Mouse (Mus musculus) thymus, adult 18-20 months (tissue): ENCODE measurements around the gene Ino80d.

ENCODE experiments used
- DNase-seq, 2 experiments: peaks; one replicate each; pipeline ENCODE4 v3.0.0; 2022; ENCODE audit warnings: mixed read lengths in 2 of 2

The Ino80d gene

DNA sequence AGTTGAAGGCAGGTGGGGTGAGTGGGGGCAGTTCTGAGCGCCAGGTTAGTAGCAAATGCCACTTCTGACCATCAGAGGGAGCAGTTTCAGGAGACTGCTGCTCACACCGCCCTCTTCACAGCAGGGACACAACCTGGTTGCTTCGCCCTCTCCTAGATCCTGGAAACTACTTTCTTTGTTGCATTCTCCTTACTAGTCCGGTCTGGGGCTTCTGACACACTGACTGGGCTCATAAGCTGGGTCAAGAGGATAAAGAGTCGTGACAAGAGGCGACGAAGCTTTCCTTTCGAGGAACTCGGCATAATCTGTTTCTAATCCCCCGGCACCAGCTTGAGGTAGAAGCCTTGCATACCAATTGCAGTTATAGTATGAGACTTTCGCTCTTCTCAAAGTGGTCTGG, 129.9 kb downstream of the Ino80d start:
- DNase-seq: peak; percentile 3 to 5

DNA sequence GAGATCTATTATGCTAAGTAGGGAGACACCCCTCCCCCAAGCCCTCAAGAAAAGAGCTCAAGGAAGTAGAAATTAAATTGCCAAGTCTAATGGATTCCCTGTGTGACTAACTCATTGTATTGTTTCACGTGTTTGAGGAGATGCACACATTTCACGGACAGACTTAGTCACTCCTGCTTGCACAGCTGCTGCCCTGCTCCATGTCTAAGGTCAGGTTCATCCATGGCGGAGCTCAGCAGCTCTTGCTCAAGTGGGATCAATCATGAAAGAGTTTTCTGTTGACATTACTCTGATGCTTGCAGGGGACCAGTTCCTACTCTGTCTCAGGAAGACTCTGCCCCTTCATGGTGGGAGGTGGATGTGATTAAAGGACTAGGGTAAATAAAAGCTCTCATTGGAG, 137.7 kb downstream of the Ino80d start:
- no peak for DNase-seq

DNA sequence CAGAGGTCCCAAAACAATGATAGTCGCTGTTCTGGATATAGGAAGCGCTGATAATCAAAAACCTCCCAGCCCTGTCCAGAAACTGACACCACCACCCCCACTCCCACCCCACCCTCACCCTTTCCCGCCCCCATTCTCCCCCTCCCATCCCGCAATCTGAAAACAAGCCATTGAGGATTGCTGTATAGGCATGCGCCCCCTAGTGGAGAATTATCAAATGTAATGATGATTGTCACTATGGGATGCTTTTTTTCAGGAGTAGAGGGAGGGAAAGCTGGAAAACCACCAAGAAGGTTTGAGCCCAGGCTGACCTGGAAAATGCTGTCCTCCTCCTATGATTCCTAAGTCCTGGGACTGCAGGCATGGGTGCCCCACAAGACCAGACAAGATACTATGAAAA, 147.6 kb downstream of the Ino80d start:
- no peak for DNase-seq

DNA sequence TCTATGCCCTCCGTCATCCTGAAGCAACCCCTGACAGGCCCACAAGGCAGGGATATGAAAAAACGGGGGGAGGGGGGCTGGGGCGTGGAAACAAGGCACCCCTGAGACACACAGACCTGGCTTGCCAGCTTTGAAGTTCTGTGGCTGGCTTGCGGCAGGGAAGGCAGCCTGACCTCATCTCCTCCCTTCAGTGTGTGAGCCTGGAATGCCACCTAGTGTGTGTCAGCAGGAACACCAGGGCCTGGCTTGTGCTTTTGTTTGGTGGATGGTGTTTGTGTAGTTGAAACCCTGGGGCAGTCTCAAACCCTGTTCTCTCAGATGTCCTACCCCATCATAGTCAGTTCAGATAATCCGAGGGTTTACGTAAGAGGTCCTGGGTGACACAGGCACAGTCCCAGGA, 150.2 kb downstream of the Ino80d start:
- DNase-seq: peak in 1 of 2 experiments; percentile 3

DNA sequence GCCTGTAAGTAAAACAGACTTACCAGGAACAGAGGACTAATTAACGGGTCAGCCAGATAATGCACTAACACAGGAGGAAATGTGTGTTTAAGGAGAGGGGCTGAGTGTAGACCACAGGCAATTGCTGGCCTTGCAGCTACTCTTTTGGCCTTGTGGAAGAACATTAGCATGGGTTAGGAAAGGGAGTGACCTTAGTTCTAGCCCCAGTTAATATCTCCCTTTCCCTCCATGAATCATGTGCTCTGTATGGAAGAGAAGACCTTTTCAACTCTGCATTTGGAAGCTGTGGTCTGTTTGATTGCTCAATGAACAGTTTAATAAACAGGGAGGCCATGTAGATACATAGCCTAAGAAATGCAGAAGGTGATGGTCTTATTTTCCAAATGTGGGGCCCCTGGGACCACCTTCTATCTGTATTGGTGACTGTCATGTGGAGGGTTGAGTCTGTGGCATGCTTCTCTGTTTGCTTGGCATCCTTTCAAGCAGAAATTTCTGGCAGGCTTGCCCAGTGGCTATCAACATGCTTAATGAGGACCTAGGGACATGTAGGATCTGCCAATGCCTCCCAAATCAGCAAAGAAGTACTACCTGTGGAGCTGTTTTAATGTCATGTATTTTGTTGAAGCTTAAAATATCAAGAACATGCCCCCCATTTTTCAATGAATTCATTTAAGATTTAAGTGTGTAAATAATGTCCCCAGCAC, 157.4 kb downstream of the Ino80d start:
- no peak for DNase-seq

DNA sequence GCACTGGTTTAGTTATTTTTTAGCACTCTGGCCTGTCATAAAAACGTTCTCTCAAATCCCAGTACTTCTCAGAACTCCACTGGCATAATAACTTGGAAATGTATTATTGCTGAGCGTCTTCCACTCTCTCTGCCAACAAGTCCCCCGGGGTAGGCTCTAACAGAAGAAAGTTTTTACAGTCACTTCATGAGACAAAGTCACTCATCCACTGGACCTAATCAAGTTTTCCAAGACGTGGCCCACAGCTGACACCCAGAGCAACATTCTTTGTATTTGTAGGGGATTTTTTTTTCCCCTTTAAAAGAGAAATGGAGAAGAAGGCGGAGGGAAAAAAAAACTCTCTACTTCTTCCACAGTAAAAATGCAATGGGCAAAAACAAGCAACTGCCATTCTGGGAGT, 157.9 kb downstream of the Ino80d start:
- no peak for DNase-seq

DNA sequence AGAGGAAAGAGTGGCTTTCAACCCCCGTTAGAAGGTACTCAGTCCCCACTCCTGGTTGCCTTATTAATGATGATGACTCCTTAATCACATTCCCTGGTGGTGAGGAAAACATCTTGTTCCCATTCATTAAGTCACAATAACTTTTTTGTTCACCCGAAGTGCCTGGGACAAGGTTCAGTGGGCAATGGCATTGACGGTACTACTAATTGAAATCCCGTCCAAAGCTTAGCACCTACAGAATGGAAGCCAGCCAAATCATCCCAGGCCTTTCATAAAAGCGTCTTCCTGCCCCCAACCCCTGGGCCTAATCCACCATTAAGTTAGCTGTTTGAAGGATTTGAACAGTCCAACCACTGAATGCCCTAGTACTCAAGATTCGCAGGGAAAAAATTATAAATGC, 159.1 kb downstream of the Ino80d start:
- no peak for DNase-seq

DNA sequence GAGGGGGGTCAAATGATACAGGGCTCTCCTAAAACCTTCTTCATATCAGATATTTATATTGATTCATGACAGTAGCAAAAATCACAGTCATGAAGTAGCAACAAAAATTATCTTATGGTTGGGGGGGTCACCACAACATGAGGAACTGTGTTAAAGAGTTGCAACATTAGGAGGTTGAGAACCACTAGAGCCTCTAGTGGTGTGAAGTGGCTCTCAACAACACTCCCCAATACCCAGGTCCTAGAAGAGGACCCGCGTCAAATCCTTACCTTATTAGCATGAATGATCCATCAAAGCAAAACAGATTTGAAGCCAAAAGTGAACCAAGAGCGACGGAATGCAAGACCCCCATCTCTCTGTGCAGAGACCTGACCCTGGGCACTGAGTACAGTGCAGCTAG, 161.4 kb downstream of the Ino80d start:
- DNase-seq: no peak

DNA sequence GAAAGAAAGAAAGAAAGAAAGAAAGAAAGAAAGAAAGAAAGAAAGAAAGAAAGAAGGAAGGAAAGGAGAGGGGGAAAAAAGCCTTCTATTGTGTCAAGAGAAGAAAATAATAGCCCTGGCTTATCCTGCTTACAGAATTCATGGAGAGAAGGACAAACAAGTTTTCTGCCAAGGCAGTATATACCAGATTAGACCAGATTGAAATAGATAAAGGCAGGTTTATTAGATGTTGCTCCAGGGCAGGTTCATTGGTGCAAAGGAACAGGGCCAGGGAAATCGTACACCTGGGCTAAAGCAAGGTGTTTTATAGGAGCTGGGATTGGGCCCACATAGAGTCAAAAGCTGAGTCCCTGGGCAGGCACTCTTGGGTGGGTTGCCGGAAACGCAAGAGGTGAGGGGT, 162.1 kb downstream of the Ino80d start:
- no peak for DNase-seq

DNA sequence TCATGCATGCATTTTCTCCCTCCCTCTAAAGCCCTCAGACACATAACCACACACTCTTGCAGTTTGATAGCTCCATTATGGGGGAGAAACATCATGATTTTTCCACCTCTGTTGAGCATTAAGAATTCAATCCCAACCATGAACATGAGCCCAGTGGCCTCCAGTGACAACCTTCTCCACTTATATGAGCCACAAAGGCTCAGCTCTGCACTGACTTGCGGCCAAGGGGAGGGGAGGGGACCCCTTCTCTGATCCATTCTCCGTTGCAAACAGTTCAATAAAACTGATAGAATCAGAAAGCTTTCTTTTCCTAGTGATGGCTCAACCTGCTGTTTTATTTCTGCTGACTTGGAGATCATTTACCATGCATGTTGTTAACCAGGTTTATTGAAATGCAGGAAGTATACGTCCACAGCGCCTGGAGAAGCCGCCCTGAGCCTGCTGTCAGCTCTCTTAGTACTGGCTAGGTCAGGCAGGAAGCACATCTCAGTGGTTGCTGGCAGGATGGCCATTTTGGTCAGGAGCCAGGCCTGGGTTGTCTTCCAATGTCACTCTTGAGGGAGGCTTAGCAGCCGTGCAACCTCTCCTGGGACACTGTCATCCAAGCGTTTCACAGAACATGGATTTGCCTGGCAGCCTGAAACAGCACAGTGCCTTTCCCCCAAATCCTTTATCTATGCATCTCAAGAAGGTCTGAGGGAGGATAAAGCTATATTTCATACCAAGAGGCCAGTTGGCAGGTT, 163.2 kb downstream of the Ino80d start:
- DNase-seq: no peak

DNA sequence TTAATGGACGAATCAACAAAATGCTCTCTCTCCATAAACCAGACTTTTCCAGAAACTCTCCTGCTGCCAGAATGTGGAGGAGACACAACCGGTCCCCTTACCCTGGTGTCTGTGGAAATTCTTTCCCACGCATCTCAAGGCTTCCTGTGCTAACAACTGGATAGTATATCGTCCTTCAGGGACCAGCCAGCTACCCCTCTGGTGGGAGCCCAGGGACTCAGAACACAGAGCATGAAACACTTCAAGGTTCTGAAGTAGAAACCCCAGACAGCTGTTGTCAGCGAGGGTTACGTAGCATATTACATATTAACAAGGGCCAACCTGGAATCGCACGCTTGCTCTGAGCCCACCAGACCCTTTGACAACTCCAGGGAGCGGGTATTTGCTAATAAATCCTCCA, 163.9 kb downstream of the Ino80d start:
- no peak for DNase-seq

DNA sequence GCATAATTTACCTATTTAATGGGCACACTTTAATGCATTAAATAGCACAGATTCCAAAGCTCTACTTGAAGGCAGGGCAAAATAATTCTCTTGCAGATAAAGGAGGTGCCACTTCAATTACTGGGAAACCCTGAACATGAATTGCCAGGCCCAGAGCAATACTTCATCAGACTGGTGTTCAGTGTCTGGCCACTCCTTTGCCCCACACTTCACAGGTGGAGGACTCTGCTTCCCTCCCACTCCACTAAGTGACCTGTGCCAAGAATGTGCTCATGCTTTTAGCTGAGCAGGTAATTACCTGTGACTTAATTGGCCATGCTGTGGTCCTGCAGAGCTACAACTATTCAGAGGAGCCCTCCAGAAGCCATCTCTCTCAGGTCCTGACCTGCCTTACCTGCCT, 166.7 kb downstream of the Ino80d start:
- no peak for DNase-seq

DNA sequence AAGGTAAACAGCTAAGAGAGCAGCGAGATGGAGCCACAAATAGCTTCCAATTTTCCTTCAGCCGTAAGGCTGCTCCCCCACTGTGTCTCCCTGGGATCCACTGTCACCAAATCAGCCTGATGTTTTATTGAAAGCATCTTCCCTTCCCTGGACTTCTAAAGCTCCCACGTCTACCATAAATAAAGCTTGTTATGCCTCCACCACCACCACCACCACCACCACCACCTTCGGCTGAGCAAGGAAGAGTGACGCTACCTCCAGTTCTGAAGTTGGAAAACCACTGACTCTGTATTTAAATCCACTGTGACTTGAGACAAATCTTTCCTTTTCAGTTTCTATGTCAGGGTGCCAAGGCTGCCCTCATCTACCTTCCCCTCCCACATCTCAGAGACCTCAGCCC, 167.5 kb downstream of the Ino80d start:
- DNase-seq: no peak

DNA sequence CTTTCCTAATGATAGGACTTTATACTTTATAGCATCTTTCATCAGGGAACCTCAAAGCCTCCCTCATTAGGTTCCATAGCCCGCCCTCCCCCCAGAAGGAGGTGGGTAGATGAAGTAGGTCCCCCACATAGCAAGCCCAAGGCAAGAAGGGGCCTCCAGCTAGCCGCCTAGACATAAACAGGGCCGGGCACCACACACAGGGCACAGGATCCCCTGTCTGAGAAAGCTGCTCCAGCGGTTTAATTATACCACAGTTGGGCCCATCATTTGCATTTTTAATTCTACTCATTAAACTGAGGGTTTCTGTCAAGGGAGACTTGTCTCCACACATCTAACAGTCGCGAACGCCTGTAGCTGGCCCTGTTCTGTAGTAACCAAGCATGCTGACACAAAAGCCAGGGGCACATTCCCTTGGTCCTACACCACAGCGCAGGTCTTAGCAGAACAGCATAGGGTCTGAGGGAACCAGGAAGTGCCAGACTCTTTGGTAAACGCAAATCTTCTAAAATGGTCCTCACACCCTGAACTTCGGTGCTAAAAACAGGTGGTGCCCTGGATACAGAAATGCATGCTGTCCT, 179.6 kb downstream of the Ino80d start:
- DNase-seq: no peak

DNA sequence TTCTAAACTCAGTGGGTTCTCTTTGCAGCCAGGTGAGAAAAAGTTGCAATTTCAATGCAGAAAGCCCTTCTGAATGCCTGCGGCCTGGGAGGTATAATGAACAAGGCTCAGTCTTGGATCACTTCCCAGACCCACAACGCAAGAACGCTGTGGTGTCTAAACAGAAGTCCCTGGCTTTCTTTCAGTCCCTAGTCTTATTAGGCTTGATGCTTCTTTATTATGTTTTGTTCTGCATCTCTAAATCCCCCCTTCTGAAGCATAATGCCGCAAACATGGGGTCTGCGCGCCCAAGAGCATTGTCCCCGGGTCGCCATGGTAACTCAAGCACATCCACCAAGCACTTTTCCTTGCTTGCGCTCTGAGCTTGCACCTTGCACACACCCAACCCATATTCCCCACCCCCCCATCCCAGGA, 180.4 kb downstream of the Ino80d start:
- no peak for DNase-seq

DNA sequence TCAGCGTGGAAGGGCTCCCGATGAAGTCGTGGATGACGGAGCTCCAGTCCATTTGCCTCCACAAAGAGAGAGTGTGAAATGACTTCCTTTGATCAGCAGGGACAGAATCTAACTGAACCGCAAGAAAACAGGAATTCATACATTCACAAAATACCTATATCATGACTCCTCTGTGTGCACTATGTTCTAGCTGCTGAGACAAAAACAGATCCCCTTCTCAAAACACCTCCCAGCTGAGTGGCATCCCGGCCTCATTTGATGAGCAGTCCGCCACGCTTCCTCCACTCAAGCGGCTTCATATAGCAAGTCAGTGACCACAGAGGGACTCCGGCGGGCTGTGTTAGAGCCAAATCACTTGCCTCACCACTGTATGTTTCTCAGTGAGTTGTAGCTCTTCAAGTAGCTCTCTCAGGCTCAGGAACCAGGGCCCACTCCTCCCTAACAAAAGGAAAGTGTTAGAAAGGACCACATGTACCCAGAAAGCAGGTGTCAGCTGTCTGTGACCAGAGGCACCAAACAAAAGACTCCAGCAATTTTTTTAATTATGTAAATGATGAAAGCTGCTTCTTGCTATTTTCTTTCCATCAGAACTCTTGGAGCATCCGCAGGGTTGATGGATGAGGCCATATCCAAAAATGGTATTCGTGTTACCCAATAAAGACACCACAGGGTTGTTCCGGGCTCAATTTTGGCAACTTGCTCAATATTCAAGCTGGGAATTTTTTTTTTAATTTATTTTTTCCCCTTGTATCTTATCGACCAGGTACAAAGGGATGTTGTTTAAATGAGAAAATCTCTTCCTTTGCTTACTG, 181.0 kb downstream of the Ino80d start:
- DNase-seq: no peak

DNA sequence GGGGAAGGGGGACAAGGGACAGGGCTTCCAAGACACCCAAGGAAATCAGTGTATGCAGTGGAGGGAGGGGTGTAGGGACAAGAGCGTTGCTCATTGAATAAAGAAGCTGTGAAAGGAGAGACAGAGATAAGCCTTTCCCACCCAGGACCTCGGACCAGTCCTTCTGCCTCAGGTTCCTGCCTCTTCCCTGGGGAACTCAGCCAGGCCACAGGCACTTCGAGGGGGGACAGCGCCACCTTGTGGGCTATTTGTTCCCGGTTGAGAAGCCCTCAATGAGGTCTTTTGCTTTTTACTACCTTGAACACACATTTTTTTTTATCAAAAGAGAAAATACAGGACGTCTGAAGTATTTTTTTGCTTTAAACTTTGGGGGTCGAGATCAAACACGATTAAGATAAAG, 185.0 kb downstream of the Ino80d start:
- peak; percentile 10 to 11 for DNase-seq

DNA sequence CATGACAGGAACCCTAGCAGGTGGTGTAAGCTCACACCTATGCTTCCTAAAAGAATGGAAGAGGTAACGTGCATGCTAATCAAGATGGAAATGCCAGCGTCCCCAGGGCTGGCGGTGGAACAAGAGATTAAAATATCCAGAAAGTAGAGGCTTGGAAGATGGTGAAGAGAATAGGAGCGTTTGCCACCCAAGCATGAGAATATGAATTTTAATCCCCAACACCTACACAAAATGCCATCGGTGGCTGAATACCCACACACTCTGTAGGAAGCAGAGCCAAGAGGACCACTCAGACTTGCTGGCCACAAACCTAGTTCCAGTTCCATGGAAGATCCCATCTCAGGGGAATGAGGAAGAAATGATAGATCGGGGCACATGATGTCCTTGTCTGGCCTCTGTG, 195.2 kb downstream of the Ino80d start:
- DNase-seq: no peak

DNA sequence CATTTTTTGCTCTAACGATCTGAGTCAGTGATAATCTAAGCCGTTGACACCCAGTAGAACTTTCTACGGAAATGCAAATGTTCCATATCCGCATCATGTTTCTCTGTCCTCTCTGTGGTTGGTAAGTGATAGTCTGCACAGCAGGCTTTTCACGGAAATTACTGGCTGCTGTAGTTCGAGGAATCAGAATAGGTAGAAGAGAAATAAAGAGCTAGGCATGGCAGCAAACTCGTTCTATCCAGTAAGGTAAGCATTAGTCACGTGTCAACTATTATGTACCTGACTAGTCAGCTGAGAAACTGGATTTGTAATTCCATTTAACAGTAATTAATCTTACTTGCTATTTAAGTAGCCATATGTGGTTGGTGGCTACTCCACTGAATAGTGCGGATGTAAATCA, 197.9 kb downstream of the Ino80d start:
- no peak for DNase-seq

DNA sequence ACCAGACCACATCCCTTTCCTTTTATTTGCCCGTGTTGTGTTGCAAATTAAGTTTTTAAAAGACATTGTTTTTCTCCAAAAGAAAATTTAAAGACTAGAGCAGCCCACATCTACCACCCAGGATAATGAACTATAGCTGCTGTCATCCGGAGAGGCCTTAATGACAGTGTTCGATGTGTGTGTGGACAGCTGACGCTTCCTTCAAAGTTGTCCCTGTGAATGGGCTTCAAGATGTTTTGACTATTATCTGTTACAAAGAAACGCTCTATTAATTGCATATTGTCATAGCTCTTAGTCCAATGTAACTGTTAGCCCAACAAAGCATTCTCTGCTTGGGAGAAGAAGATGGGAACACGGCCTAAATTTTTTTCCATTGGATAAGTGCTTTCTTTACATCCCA, 200.0 kb downstream of the Ino80d start:
- no peak for DNase-seq

DNA sequence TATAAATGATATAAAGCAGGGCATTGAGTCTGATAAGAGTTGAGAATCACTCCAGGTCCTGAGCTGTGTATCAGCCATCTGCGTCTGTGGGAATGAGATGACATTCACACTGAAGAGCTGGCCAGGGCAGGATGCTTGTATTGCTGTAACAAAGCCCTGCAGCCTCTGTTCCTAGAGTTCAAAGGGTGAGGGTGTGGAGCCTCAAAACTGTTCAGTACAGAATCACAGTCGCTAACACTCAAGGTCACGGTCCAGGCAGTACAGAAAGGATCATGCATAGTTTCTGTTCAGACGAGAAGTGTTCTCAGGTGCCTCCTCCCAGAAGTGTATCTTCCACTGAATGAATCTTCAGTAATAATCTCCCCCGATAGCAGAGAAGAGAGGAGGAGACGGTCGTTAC, 203.0 kb downstream of the Ino80d start:
- no peak for DNase-seq

DNA sequence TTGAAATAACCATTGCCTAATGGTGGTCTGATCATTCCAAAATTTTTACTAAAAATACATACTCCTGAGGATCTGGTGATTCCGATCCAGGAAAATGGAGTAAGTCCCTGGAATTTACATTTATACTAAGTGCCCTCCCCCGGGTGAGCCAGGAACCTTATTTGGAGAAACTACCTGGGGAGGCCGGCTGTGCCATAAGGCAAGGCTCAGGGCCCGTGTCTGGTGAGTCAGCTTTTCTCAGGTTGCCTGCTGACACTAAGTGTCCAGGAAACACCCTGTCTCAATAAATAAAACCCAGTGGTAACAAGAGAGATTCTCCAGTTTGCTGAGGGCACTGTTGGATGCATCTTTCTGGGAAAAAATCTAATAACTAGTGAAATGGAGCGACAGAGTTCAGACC, 205.3 kb downstream of the Ino80d start:
- no peak for DNase-seq

DNA sequence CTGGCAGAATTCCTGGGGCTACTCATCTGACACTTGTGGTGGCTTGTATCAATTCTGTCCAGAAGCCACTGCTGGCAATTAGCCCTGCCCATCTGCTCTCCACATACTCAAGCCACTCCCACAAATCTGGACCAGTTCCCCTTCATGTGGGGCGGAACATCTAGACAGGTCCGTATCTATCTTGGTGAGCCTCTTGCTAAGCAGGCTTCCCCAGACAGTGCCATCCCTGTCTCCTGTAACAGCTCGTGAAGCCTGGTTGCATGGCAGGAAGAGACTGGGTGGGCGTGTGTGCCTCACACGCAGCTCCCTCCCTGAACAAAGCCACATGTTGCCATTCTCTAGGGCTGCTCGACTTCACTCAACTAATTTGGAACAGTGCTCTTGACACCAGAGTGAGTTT, 206.0 kb downstream of the Ino80d start:
- DNase-seq: no peak
